Mouse (Mus musculus): Measurements from ENCODE around the gene Nxpe4.
"Not testable (repeated sequence)": the region's sequence is repeated elsewhere in the genome, so short reads cannot be mapped to it uniquely, and the experiment has no call there.

The Nxpe4 gene

DNA sequence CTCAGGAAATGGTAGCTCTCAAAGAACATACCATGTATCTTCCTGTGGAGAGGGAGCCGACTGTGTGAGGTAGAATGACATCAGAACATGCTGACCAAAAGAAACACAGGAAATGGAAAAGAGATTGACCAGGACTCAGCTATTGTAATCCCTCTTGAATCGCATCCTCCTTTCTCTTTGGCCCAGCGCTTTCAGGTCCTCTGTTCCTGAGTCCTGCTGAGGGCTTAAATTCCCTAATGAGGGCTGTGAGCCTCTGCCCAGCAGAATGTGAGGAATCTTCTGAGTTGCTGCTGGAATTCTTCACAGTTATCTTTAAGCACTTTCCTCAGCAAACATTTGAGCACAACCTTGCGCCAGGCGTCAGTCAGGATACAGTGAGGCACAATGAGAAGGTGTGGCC, 78.6 kb downstream of the Nxpe4 start:
- no peak for DNase-seq (ENCODE audit: low read depth)

DNA sequence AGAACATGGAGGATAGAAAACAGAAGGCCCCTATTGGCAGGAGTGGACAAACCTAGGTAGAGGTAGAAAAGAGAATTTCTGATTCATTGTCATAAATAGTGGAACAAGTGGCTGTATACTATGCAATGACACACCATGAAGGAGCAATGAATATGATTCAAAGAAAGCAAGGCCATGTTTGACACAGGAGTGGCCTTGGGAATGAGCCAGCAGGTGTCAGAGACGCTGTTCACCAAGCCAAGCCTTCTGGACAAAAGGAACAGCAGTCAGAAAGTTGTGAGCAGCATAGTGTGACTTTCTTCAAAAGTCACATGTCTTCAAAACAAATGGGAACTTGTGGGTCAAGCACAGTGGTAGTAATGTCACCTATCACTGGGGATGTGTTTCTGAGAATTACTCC, 80.0 kb downstream of the Nxpe4 start:
- no peak for DNase-seq (ENCODE audit: low read depth)

DNA sequence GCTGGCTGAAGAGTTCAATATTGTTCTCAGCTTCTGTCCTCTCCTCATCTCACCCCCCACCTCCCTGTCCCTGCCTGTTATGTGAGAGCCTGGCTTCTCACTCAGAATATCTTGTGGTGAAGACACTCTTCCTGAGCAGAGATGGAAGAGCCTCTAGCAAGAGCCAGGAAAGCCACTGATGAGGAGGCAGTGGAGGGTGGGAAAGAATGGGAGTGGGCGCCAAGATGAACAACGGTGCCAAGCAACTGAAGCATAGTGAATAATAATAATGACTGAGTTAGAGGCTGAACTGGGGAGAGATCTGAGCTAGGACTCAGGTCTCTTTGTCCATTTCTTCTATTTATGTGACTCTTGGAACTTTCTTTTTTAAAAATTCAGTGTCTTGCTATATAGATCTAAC, 80.9 kb downstream of the Nxpe4 start:
- no peak for DNase-seq (ENCODE audit: low read depth)

DNA sequence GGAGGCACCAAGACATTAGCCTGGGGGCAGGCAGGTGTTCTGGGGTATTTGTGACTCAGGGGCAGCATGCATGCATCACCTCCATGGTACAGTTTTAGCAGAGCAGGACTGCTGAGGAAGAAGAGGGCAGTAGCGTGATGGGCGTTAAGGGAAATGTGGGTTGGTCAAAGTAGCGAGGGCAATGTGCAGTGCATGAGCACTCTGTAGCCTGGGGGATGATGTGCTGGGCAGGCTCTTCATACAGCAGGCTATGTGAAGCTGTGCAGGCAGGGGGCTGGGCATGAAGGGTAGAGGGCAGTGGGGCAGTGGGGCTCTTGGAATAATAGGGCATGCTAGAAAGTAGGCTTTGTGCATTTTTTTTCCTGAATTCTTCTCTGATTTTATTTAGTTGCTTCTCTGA, 82.4 kb downstream of the Nxpe4 start:
- no peak for DNase-seq (ENCODE audit: low read depth)

DNA sequence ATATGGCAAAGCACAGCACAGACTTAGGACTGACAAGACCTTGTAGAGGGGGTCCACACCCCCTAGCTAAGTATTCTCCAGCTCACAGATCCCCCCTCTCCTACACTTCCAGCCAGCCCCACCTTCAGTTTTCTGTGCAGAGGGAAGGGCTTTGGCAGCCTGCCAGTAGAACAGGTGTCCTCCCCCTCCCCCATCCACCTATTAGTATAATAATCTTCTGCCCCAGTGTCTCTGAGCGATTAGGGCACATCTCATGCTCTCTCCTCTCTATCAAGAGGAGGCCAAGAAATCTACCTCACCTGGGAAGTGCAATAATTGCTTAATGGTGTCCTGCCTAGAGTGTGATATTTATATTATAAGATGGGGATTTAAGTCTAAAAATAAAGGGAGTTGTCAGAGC, 83.7 kb downstream of the Nxpe4 start:
- DNase-seq (ENCODE audit: low read depth): no peak

DNA sequence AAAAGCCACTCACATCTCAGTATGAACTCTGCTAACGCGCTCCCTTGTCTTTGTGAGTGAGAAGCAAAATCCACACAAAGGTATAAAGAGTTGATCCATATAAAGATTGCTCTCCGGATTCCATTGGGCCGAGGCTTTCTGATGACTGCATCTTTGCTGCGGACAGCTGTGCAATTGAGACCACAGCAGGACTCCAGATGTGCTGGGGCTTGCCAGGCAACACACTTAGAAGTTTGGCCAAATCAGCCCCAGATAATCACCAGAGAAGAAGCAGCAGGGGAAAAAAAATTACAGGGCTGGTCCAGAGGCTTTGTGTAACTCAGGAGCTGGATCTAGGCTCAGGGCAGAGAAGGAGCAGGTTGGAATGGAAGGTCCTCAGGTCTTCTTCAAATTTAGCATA, 85.5 kb downstream of the Nxpe4 start:
- DNase-seq (ENCODE audit: low read depth): no peak

DNA sequence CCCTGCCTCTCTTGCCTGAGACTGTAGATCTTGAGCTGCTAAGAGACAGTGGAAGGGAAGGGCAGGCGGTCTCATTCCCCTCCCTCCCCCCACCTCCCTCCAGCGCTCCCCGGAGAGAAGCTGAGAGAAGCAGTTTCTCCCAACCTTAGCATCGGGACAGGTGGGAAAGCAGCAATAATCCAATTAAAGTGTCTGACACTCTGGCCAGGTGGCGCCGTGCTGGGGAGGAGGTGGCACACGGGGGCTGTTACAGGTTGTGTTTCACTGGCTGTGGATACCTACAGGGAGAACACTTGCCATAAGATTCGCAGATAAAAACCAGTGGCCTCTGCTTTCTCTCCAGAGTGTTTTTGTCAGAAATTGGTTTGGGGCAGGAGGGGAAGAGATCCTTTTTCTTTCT, 90.4 kb downstream of the Nxpe4 start:
- no peak for DNase-seq (ENCODE audit: low read depth)

DNA sequence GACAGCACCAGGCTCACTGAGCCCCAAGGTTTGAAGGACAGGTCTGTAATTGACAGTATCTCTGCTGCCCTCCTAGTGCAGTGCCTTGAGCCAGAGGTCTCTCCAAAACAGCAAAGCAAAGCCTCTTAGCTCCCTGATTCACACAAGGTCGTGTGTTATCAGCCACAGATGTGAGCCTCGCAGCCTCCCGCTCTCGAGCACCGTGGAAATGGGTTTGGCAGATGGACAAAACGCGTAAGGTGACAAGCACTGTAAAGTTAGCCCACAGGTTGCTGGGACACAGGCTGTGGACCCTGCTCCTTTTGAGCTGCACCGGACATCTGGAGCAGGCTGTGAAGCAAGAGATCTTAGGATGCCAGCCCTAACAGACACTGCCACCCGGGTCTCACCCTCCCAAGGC, 95.2 kb downstream of the Nxpe4 start:
- DNase-seq (ENCODE audit: low read depth): no peak

DNA sequence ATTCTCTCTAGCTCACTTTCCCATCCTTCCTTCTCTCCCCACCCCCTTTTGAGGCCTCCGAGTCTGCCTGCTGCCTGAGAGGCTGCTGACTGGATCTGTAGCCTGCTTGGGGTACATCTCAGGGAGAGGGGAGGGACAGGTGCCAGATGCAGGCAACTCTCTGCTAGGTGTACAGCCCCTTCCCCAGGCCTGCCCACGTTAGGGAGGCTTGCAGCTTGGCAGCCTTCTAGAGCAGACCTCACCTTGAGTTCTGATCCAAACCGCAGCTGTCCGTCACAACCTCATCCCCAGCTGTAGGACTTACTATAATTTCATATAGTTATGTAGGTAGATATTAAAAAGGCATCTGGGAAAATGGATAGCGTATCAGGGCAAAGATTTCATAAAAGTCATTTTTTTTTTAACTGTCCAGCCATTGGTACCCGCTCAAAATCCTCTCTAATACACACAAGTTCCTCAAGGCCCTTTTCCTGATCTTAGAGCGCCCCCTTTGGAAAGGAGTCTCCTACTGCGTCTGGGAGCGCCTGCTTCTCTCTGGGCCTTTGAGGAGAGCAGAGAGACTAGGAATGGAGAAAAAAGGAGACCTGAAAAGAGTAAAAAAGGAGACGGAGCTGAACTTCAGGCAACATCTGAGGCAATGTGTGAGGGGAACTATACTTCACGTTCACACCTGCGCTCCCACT, 96.1 kb downstream of the Nxpe4 start:
- peak; percentile 20 for DNase-seq (ENCODE audit: low read depth)

DNA sequence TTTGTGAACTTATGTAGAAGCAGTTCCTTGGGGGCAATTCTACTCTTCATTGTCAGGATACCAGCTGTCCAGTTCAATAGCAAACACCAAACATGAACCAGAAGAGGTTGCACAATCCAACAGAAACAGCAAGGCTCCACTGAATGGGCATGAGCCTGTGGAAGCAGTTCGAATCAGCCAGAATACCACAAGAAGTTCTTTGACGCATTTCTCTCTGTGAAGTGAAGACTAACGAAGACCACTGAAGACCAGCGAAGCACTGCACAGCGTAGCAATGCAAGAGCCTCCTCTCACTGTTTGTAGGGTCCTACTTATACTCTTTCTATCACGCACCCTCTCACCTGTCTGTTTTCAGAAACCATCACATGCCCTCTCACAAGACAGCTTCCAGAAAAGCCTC, 102.8 kb downstream of the Nxpe4 start:
- DNase-seq (ENCODE audit: low read depth): no peak

DNA sequence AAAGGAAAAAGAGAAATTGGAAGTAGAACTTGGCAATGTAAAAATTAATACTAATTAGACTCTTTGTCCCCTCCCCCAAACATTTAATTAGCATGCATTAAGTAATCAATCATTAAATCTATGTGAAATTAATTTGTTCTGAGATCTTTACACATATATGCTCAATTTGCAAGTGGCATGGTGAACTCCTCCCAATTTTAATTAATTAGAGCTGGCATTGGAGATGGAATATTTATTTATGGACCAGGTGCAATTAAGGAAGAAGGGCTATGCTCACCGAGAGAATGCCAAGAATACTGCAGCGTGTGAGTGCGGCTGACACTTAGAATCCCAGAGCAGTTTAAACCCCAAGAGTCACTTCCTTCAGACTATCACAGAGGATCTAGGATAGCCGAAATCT, 103.7 kb downstream of the Nxpe4 start:
- DNase-seq (ENCODE audit: low read depth): no peak

DNA sequence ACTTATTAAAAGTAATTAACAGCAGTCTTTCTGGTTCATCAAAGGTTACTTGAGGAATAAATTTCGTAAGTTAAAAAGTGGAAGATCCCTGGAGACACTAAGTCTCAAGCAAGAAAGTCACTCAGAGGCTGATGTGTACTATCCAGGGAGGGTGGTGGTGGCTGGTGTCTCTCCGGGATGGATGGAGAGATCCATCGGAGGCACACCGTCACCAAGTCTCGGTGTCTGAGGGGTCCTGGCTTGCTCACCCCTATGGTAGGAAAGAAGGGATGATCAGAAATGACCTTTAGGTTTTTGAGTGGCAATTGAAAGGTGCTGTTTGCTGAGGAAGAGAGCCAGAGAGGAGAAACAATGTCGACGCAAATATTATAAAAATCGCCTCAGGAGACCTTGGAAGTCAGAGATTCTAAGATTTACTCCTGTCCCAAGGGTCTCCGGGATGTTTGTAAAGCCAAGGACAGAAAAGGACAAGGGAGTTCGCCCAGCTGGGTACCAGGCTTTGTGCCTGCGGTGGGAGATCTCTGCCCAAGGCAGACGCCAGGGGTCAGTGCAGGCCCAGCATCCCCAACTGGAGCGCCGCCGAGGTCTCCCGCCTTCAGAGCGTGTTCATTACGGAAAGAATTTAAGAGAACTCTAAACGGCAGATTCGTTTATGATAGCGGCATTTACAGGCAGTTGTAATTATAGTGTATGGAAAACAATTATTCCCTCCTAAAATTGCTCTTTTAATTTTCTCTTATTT, 104.6 kb downstream of the Nxpe4 start:
- DNase-seq (ENCODE audit: low read depth): peak; percentile 55

DNA sequence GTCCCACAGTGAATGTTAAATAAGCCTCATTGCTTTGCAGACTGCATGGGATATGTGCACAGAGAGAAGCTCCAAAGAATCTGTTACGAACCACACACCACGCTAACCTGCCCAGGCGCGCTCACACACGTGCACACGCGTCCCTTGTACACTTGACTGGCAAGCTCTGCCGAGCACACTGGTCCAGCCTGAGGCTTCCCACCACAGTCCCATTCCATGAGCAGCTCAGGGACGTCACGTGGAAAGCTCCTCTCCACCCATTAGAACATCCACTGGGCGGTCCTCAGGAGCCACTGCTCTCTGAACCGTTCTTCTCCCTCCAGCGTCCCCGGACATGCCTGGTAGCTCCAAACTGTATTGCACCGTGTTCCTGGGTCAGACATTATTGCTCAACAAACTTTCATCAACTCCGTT, 105.2 kb downstream of the Nxpe4 start:
- no peak for DNase-seq (ENCODE audit: low read depth)

DNA sequence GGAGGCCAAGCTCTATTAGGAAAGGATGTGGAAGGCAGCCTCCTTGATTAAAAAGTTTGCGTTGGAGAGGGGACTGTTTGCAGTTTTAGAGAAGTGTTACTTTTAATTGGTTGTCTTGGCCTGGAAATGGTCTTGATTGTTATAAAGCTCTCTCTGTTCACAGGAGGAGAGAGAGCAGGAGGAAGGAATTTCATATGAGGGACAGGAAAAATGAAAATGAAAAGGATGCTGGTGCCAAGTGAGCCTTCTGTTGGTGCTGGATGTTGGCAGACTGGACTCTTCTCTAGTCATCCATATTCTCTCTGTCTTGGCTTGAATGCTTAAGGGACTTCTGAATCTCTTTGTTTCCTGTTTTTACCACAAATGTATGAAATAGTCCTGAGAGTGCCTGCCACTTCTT, 106.1 kb downstream of the Nxpe4 start:
- DNase-seq (ENCODE audit: low read depth): no peak

DNA sequence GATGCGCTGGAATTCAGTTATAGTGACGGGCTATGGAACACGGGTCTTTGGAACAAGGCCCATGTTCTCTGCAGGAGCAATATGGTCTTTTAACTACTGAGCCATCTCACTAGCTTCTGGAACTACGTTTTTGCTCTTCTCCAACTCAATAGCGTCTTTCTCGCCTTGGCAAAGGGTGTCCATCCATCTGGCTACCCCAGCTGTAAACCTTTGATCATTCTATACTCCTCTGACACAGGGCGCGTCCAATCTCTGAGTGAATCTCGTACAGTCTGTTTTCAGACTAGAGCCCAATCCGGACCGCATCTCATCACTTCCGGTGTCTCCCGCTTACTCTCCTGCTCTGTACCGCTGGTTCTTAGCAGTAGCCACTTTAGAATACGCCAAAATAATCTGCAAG, 115.0 kb downstream of the Nxpe4 start:
- no peak for DNase-seq (ENCODE audit: low read depth)

DNA sequence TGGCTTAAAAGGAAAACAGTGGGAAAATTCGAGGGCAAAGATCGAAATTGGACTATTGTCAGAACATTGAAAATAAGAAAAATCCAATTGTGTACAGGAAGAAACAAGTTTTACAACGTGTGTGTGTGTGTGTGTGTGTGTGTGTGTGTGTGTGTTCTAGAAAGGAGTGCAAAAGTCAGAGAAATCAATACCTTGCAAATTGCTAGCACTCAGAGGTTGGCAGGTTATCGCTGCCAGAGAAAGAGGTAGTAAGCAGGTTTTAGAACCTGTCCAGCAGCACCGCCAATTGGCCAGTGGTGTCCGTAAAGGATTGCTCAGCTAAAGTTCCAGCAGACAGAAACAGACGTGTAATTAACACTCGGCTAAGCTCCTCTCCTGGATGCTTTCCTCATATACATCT, 122.4 kb downstream of the Nxpe4 start:
- no peak for DNase-seq (ENCODE audit: low read depth)

DNA sequence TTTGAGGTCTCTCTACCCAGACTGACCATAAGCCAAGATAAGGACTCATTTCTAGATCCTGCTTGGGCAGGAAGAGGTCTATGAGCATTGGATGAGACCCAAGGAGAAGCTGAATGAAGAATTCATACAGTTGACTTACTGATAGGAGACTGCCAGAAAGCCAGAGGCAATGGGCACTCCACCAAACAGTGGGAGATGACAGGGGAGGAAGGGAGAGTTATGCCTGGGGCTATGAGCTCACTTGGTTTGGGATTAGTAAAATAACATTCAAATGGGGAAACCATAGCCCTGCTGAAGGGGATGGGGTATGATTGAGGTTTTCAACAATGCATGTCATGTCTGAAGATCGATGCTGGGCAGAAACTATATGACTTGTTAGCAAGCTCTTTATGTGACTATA, 128.5 kb downstream of the Nxpe4 start:
- DNase-seq (ENCODE audit: low read depth): peak; percentile 69

DNA sequence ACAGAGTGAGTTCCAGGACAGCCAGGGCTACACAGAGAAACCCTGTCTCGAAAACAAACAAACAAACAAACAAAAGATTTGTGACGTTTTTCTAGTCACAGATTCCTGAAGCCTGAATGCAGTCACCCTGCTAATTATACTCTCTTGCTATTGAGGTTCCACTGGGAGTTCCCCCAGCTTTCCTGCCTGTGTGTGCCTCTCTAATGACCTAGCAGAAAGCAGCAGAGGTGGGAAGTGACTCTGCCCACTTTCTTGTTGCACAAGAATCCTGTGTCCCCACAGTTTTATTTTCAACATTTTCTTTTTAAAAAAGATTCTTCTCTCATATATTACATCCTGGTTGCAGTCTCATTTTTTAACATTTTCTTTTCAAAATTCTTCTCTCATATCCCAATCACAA, 132.9 kb downstream of the Nxpe4 start:
- DNase-seq (ENCODE audit: low read depth): no peak

DNA sequence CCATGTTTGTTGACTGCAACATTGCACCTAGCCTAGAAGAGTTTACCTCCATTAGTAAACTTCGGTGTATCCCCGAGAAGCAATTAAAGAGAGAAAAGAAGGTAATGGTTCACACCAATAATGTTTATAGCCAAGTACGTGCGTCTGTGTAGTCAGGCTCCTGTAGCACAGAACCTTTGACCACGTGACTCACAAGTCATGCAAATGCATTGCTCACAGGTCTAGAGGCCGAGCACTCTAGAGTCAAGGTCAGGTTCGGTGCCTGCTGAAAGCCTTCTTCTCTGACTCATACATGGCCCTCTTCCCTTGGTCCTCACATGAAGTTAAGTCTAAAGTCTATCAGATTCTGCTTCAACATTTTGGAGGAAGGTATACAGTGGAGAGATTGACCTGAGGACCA, 137.2 kb downstream of the Nxpe4 start:
- DNase-seq (ENCODE audit: low read depth): no peak

DNA sequence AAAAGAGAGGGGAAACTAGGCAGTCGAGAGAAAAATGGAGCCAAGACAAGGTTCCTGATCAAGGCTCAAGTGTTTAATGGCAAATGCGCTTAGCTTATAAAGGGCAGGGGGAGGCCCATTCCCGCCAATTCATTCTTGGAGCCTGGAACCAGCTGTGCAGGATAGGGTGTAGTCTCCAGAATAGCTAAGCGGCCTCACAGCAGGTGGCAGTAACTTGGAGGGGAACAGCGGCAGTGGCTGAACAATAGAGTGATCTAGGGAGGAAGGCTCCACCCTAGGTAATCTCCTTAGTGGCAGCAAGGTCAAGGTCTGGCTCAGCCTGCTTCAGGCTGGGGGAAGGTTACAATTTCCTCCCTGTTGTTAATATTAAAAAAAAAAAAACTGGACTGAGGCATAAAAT, 141.7 kb downstream of the Nxpe4 start:
- DNase-seq (ENCODE audit: low read depth): not testable (repeated sequence)

DNA sequence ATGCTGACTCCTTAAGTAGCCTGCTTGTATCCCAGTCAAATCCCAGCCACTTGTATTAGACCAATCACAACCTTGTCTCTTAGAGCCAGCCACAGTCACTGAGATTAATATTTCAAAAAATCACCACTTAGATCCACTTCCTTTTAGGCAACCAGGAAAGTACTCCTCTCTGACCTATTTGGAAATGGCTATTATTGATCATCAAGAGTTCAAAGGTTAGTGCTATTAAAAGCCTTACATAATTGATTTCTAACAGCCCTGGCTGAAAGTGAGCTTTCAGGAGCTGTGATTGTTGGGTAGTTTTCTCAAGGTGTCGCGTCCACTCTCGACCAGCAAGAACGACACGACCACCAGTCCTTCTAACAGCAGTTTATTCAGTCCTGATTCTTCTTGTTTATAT, 149.4 kb downstream of the Nxpe4 start:
- no peak for DNase-seq (ENCODE audit: low read depth)

DNA sequence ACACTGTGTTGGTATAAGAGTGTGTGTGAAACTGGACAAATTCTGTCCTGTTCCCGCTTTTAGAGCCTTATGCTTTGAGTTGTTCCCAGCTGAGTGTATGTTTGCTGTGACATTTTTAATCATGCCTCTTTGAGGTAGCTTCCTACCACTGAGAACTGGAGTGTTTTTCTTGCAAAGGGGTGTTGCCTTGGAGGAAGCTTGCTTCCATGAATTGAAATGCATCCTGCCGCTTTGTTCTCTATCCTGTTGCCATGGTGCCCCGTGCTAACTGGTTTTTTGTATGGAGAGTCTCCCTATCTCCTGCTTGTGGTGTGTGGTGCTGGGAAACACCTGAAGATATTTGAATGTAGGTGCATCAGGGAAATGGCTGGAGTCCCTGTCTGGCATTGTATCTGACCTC, 152.4 kb downstream of the Nxpe4 start:
- no peak for DNase-seq (ENCODE audit: low read depth)

DNA sequence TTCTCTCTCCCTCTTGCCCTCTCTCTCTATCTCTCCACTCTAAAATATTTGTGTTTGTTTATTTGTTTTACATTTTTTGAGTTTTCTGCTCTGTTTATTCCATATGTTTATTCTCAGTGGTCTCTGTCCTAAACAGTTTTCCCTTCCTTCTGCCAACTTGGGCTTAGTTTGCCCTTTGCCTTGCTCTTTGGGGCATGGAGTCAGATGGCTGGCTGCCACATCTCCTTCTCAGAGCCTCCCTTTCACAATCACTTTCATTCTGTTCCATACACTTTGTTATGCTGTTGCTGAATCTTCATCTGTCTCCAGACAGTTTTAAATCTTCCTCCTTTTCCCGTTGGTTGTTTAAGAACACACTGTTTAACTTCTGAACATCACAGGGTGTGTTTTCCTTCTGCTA, 154.0 kb downstream of the Nxpe4 start:
- DNase-seq (ENCODE audit: low read depth): peak; percentile 8

DNA sequence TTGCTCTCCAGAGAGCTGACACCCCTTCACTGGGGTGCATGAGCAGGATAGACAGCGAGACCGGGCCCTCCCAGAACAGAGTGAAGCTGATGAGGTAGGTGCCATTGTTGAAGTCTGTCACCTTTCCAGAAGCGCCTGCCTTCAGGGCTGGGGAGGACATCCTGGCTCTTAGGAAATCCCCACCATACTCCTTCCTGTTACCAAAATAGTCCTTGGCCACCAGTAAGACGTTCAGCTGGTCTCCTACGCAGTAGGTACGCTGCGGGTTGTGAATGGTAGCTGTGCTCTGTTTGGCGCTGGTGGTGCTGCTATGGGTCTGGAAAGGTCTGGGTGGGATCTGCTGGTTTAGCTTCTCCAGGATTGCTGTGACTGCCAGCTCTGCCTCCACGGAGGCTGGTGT, 164.5 kb downstream of the Nxpe4 start:
- no peak for DNase-seq (ENCODE audit: low read depth)

Data from NIH3T3 (cell line).